Mouse (Mus musculus) heart, postnatal 0 days (tissue): ENCODE measurements around the gene Rnf212.

ENCODE experiments used
- CTCF ChIP-seq: IDR thresholded peaks from 2 replicates; pipeline ENCODE4 v1.5.1; 2016; ENCODE audit warnings: antibody characterized with exemption, control low read depth, low read depth
- EP300 ChIP-seq: IDR thresholded peaks from 2 replicates; pipeline ENCODE4 v1.6.1; 2016; ENCODE audit warnings: antibody characterized with exemption, low read depth

DNA sequence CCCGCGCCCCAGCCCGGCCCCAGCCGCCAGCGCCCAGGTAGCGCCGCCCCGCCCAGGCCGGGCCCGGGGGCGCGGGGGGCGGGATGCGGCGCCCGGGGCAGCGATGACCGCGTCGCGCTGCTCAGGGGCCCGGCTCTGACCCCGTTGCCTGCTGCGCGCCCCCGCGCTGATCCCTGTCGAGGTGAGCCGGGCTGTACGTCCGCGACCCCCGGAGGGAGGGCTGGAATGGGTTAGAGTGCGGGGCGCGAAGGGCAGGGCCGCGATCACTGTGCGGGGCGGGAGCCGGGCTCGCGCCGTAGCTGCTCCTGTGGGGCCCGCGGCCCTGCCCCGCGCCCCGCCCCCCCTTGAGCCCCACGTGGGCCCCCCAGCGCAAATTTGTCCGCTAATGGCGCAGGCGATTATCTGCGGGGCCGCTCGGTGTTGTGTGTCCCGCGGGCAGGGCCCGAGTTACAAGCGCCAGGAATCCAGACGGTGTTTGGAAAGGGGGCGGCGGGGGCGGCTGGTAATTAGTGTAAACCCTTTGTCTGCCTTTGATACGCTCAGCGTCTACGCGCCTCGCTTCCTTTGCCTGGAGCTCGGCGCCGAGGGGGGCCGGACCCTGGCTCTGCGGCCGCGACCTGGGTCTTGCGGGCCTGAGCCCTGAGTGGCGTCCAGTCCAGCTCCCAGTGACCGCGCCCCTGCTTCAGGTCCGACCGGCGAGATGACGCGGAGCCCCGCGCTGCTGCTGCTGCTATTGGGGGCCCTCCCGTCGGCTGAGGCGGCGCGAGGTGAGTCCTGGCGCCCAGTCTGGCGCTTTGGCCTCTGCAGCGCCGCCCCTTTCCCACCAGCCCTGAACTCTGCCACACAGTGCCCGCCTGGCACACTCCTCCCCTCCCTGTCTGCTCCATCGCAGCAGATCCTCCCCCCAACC lies 80.2 kb downstream of the Rnf212 start:
- TF ChIP-seq CTCF = no peak
- no peak for TF ChIP-seq EP300
